Mouse (Mus musculus): Measurements from ENCODE around the gene Lrr1.

DNA sequence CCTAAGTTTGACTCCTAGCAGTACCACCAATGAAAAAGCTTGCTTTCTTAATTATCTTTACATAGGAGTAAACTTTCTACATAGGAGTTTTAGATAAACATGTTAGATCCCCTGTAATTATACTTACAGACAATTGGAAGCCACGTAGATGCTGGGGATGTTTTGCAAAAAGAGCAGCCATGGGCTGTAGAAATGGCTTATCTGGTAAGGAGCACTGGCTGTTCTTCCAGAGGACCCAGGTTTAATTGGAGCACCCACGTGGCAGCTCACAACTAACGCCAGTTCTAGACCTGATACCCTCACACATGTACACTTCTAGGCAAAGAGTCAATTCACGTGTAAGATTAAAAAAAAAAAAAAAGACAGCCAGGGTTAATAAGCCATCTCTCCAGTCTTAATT lies 13.2 kb downstream of the Lrr1 start:
- TF ChIP-seq POLR2A (IDR thresholded peaks at IDR 0.05; ENCODE audit: control insufficient read depth, low read depth, low read length) (no peak), CTCF (IDR thresholded peaks at IDR 0.05; ENCODE audit: control insufficient read depth, insufficient read depth, insufficient replicate concordance, low read depth, low read length) (no peak)
